Mouse (Mus musculus) heart, embryonic 14.5 days (tissue): ENCODE data around the gene Shroom2. TPM values are rescaled to one million over a fixed set of nuclear protein-coding genes. Genes with fewer than 3 reads are reported as not detected.
A peak's percentile ranks its signal among the peaks of the same experiment; 100 is the strongest.

Experiments
- ATAC-seq: fragments of 200-750 bp; cut with Nextera tagmentation; 2 replicates; pipeline ENCODE4 v1.8.0; 2017; ENCODE audit warnings: low read depth, moderate TSS enrichment; ENCODE audit not compliant: insufficient number of reproducible peaks, insufficient read depth, low FRiP score
- H3K27ac ChIP-seq, 2 experiments: fragments of 200-500 bp in 1 of 2; fragments of 300-500 bp in 1 of 2; sonication (generic) in 1 of 2; replicated peaks in 1 of 2; 2 replicates each; pipeline ENCODE4 v1.5.1; 2012 to 2014; ENCODE audit warnings: low read depth in 2 of 2, low read length in 2 of 2, control low read depth in 1 of 2, mild to moderate bottlenecking in 1 of 2, mixed read lengths in 1 of 2; ENCODE audit not compliant: control insufficient read depth in 1 of 2, insufficient read depth in 1 of 2
- H3K27me3 ChIP-seq: fragments of 300-500 bp; sonication (generic); 2 replicates; pipeline ENCODE4 v1.6.1; 2014; ENCODE audit warnings: mild to moderate bottlenecking, low read length, control low read depth; ENCODE audit not compliant: control insufficient read depth, insufficient read depth
- H3K36me3 ChIP-seq: fragments of 300-500 bp; sonication (generic); 2 replicates; pipeline ENCODE4 v1.6.1; 2014; ENCODE audit warnings: mild to moderate bottlenecking, control low read depth, low read length, mixed read lengths; ENCODE audit not compliant: control insufficient read depth, insufficient read depth
- H3K4me1 ChIP-seq, 2 experiments: fragments of 200-500 bp in 1 of 2; fragments of 300-500 bp in 1 of 2; sonication (generic) in 1 of 2; 2 replicates each; pipeline ENCODE4 v1.6.1; 2012 to 2014; ENCODE audit warnings: low read length in 2 of 2, control low read depth in 1 of 2, mixed read lengths in 1 of 2; ENCODE audit not compliant: control insufficient read depth in 2 of 2, insufficient read depth in 2 of 2
- H3K4me2 ChIP-seq: fragments of 300-500 bp; sonication (generic); 2 replicates; pipeline ENCODE4 v1.6.1; 2014; ENCODE audit warnings: mild to moderate bottlenecking, low read length
- H3K4me3 ChIP-seq, 2 experiments: fragments of 200-500 bp in 1 of 2; fragments of 300-500 bp in 1 of 2; sonication (generic) in 1 of 2; 2 replicates each; pipeline ENCODE4 v1.5.1; 2012 to 2014; ENCODE audit warnings: low read length in 2 of 2, mild to moderate bottlenecking in 2 of 2, control low read depth in 1 of 2, low read depth in 1 of 2, moderate library complexity in 1 of 2; ENCODE audit not compliant: control insufficient read depth in 1 of 2, insufficient read depth in 1 of 2
- H3K9ac ChIP-seq: fragments of 300-500 bp; sonication (generic); 2 replicates; pipeline ENCODE4 v1.6.1; 2014; ENCODE audit warnings: mild to moderate bottlenecking, low read length
- H3K9me3 ChIP-seq: fragments of 300-500 bp; sonication (generic); 2 replicates; pipeline ENCODE4 v1.6.1; 2016; ENCODE audit warnings: low read length, control low read depth; ENCODE audit not compliant: control insufficient read depth
- WGBS: fragments of 180-500 bp; shearing (Covaris S2); extraction: QIAGEN DNeasy Blood & Tissue Kit; methylation state at CpG from one replicate; pipeline ENCODE4 v1.1.7; 2014; 5-methylcytosine and 5-hydroxymethylcytosine counted together
- polyA plus RNA-seq: library from polyadenylated mRNA; unstranded; fragments of >200 nt; fragmentation: Nextera tagmentation; extraction: Ambion mirVana; gene quantifications from 2 replicates; pipeline ENCODE4 v1.2.1, GENCODE M21; 2014

Gene Shroom2
- polyA plus RNA-seq, 1 experiment from 2014 or later, result 7.3 TPM

- Histone ChIP-seq H3K4me3 (no peak overlapping the region), H3K27ac (no peak overlapping the region), H3K4me2 (no peak overlapping the region), H3K4me1 (no peaks in the 10 kb centered on the region; a peak in 1 of 4 replicates), H3K9ac (no peak overlapping the region), H3K36me3 (no peaks in the 10 kb centered on the region), H3K27me3 (no peaks in the 10 kb centered on the region), H3K9me3 (no peaks in the 10 kb centered on the region)
- WGBS, result 49% methylated on average over 3 of the region's 3 CpGs
- ATAC-seq, result no peak
Observed at GRCm38 (mm10) chrX:152701679-152702078, 67.6 kb downstream of the Shroom2 start.

DNA sequence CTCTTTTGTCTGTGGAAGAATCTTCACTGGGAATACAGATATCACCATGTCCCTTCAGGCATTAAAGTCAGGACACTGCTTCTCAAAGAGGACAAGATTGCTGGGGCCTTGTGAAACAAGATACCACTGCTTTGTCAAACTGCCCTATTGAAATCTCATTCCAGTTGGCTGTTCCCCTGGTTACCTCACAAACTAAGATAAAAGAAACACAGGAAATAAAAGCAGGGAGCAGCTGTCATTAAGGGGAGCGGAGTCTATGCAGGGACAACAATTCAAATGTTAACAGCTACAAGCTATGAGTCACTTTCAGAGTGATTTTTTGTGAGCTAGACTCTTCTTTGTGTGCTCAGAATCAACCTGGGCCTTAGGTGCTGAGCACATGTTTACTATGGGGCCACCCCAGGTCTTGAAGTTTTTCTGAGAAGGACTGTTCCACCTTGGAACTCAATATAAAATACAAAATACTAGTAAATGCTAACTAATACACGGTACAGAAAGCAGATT, 78.4 kb downstream of the Shroom2 start:
- Histone ChIP-seq H3K27ac (0 out of 4 replicates have a peak overlapping the region, but pooled peaks of 1 of the 2 experiments have one; percentile 4), H3K27me3 (no peaks in the 10 kb centered on the region), H3K36me3 (no peaks in the 10 kb centered on the region), H3K4me3 (no peak overlapping the region), H3K4me1 (peaks cover 0 to 3% of the 10 kb centered on the region in 2 experiments; a peak in 2 of 4 replicates), H3K9me3 (no peaks in the 10 kb centered on the region), H3K9ac (no peak overlapping the region), H3K4me2 (no peak overlapping the region)
- ATAC-seq, result no peak
- 40% methylated on average over 2 of the region's 2 CpGs for WGBS

DNA sequence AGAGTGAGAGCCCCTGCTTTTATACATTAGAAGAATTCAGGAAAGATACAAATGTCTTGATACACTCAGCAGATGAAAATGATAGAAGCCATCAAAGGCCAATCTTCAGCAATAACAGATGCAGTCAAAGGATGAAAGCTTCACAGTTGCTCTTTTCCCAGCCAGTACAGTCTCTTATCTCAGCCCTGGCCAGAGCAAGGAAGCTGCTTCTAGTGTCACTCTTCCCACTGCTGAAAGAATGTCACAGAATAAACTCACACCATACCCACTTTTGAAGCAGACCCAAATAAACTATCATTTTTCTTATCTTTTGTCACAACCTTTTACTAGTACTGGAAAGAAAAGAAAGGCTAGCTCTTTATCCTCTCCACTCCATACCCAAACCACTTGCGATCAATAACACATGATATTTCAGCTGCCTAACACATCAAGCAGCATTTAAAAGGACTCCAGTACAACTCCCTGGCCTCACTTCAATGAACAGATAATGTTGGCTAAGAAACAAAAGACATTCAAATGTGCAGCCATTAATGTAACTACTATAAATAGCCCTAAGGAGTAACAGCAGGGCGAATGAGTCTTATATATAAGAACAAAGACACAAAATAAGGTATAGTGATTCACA, 90.0 kb downstream of the Shroom2 start:
- H3K9ac ChIP-seq, result no peak overlapping the region
- no peak for ATAC-seq
- H3K9me3 ChIP-seq, result no peaks in the 10 kb centered on the region
- no peaks in the 10 kb centered on the region for H3K27me3 ChIP-seq
- 35% methylated on average over 2 of the region's 2 CpGs for WGBS
- H3K4me2 ChIP-seq, result peak overlapping the region; percentile 7; the same call in 1 of the 2 replicates
- H3K27ac ChIP-seq, result peak overlapping the region in 1 of 2 experiments; percentile 50; a peak in 3 of 4 replicates
- H3K4me3 ChIP-seq, result no peak overlapping the region
- H3K36me3 ChIP-seq, result no peaks in the 10 kb centered on the region
- H3K4me1 ChIP-seq, result peaks cover 0 to 16% of the 10 kb centered on the region in 2 experiments; a peak in 1 of 4 replicates

- Histone ChIP-seq H3K36me3 (no peaks in the 10 kb centered on the region), H3K4me1 (peaks cover 0 to 16% of the 10 kb centered on the region in 2 experiments; a peak in 1 of 4 replicates), H3K4me2 (no peak overlapping the region), H3K27ac (no peak overlapping the region), H3K4me3 (no peak overlapping the region), H3K9ac (no peak overlapping the region), H3K27me3 (no peaks in the 10 kb centered on the region), H3K9me3 (no peaks in the 10 kb centered on the region)
- 42% methylated on average over 3 of the region's 3 CpGs for WGBS
- no peak for ATAC-seq
Observed at GRCm38 (mm10) chrX:152676357-152676756, 92.9 kb downstream of the Shroom2 start.

- H3K9ac ChIP-seq, result no peak overlapping the region
- H3K9me3 ChIP-seq, result no peaks in the 10 kb centered on the region
- no peak overlapping the region for H3K27ac ChIP-seq
- 59% methylated on average over 3 of the region's 3 CpGs for WGBS
- no peak overlapping the region for H3K4me3 ChIP-seq
- H3K4me2 ChIP-seq, result no peak overlapping the region
- no peaks in the 10 kb centered on the region for H3K36me3 ChIP-seq
- no peaks in the 10 kb centered on the region for H3K27me3 ChIP-seq
- H3K4me1 ChIP-seq, result no peaks in the 10 kb centered on the region
- no peak for ATAC-seq
Observed at GRCm38 (mm10) chrX:152673431-152673830, 95.8 kb downstream of the Shroom2 start.

DNA sequence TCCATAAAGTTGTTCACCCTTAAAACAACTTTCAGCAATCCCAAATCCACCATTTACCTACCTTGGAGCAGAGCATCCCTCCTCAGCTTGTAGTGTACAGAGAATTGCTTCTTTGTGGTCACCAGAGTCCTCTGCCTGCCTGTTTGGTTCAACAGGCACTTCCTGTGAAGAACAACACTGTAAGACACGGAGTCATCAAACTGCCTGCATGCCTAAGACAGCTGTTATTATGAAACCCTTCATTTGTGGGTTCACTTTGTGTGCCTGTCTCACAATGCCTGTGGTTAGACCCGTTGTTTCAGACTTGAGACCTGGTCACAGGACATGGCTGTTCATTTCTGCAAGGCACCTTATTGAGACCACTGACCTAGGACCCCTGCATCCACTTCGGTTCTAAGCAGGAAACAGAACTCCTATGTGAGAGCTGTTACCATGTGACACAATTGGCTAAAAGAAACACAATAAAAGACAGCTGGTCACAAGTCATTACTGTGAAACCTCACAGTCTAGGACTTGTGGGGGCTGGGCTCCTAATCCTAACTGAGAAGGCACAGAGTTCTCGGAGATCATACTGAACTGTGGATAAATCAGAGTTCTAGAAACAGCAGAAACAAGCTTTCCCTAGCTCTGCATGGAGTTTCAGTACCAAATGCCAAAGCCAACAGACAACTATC, 111.8 kb downstream of the Shroom2 start:
- Histone ChIP-seq H3K4me3 (no peak overlapping the region), H3K27me3 (no peaks in the 10 kb centered on the region), H3K9me3 (no peaks in the 10 kb centered on the region), H3K9ac (no peak overlapping the region), H3K4me2 (no peak overlapping the region), H3K27ac (no peak overlapping the region), H3K36me3 (peaks cover 17% of the 10 kb centered on the region; the same call in 1 of the 2 replicates), H3K4me1 (no peaks in the 10 kb centered on the region)
- WGBS, result 61% methylated on average over 4 of the region's 4 CpGs
- no peak for ATAC-seq

- H3K4me2 ChIP-seq, result no peak overlapping the region
- no peak for ATAC-seq
- no peaks in the 10 kb centered on the region for H3K9me3 ChIP-seq
- H3K27me3 ChIP-seq, result no peaks in the 10 kb centered on the region
- no peaks in the 10 kb centered on the region for H3K4me1 ChIP-seq
- peaks cover 17% of the 10 kb centered on the region; the same call in 1 of the 2 replicates for H3K36me3 ChIP-seq
- H3K4me3 ChIP-seq, result no peak overlapping the region
- no peak overlapping the region for H3K27ac ChIP-seq
- no peak overlapping the region for H3K9ac ChIP-seq
- WGBS, result 85% methylated on average over 2 of the region's 2 CpGs
Observed at GRCm38 (mm10) chrX:152656609-152656939, 112.7 kb downstream of the Shroom2 start.
